Mouse (Mus musculus) liver, embryonic 14.5 days (tissue): ENCODE data around the gene Tex2.

ENCODE experiments used
- CTCF ChIP-seq: IDR thresholded peaks from 2 replicates; pipeline ENCODE4 v1.5.1; 2016; ENCODE audit warnings: antibody characterized with exemption, low read depth, control low read depth
- EP300 ChIP-seq: IDR thresholded peaks from 2 replicates; pipeline ENCODE4 v1.6.1; 2016; ENCODE audit warnings: antibody characterized with exemption, low read depth

DNA sequence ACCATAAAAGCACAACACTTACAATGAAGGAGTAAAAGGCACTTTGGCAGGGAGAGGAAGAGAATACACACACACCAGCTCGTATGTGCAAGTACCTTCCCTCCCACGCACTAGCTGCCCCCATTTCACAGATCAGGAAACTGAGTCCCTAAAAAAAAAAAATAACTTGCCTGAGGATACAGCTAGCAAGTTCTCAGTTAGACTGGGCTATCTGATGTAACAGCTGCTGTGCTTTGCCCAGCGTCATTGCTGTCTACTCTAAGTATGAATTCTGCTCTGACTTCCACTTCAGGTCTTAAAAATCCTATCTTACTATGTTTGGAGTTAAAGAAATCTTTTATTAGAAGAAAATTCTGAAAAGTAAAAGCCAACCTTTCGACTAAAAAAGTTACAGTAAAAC, 127.6 kb downstream of the Tex2 start:
- TF ChIP-seq CTCF (no peak), EP300 (0 out of 2 replicates have a peak, but pooled peaks have one; percentile 7)
